ENCODE assay signal across 8 mouse cellular contexts in the genomic region with DNA sequence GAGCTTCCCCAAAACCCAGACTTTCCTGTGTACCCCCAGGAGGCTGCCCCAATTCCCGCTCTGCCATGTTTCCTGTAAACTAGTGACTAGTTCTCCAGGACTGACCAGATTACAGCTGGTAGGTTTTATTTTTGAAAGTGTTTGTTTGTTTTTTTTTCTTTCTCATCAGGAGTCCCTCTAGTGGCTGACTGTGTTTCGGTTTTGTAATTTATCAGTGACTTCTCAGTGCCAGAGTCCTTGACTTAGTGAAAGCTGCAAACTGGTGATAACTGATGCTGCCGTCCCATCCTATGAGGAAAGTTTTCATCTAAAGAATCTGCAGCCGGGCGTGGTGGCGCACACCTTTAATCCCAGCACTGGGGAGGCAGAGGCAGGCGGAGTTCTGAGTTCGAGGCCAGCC. TPM values are rescaled to one million over a fixed set of nuclear protein-coding genes. Genes with fewer than 3 reads are reported as not detected.
DNase-seq lines count a peak whose midpoint lies in the region; ATAC-seq and TF ChIP-seq lines count a peak whose summit lies in the region.

No protein-coding gene starts in this region.

- no peak for TF ChIP-seq RAD21 in MEL (IDR thresholded peaks at IDR 0.05; ENCODE audit: low read depth, low read length)

- peaks cover 19% of the 10 kb centered on the region for H3K4me1 ChIP-seq in kidney, embryonic 15.5 days
- peaks cover 6 to 33% of the 10 kb centered on the region in 2 experiments for H3K4me1 ChIP-seq in MEL (ENCODE audit: control insufficient read depth in 1 of 2, insufficient read depth in 2 of 2, low read length in 2 of 2)
- H3K4me1 ChIP-seq in embryonic facial prominence, embryonic 15.5 days = no peaks in the 10 kb centered on the region
- peaks cover 44% of the 10 kb centered on the region for H3K4me1 ChIP-seq in liver, postnatal 0 days (ENCODE audit: insufficient read depth)
- peaks cover 3% of the 10 kb centered on the region; the same call in 1 of the 2 replicates for H3K4me1 ChIP-seq in forebrain, embryonic 10.5 days

- no peak overlapping the region for H3K9ac ChIP-seq in kidney, embryonic 15.5 days
- no peak overlapping the region for H3K9ac ChIP-seq in MEL (ENCODE audit: control insufficient read depth, low read depth, low read length, poor library complexity, severe bottlenecking)
- no peak overlapping the region for H3K9ac ChIP-seq in embryonic facial prominence, embryonic 15.5 days
- H3K9ac ChIP-seq in liver, postnatal 0 days (replicated peaks) = peak overlapping the region; percentile 36; the same call in 1 of the 2 replicates

- no peak for TF ChIP-seq POLR2A in MEL (IDR thresholded peaks at IDR 0.05; ENCODE audit: control insufficient read depth in 1 of 2, insufficient read depth in 1 of 2, low read depth in 1 of 2, low read length in 2 of 2, poor library complexity in 1 of 2)

- DNase-seq in kidney, postnatal 14 days = no peak
- DNase-seq in MEL (ENCODE audit: low read depth, low spot score) = peak; percentile 69
- peak; percentile 58 for DNase-seq in liver, postnatal 0 days
- DNase-seq in thymus, postnatal 25 days = no peak
- no peak for DNase-seq in forebrain, embryonic 10.5 days (ENCODE audit: extremely low spot score, low spot score)
- no peak for DNase-seq in yolk sac, embryonic 10.5 days (ENCODE audit: low spot score)

- H3K36me3 ChIP-seq in kidney, embryonic 15.5 days = no peaks in the 10 kb centered on the region
- H3K36me3 ChIP-seq in MEL (ENCODE audit: control insufficient read depth in 1 of 2, insufficient read depth in 2 of 2, low read length in 2 of 2) = peaks cover 0 to 46% of the 10 kb centered on the region in 2 experiments; a peak in 3 of 4 replicates
- no peaks in the 10 kb centered on the region for H3K36me3 ChIP-seq in embryonic facial prominence, embryonic 15.5 days
- peaks cover 11% of the 10 kb centered on the region; the same call in 1 of the 2 replicates for H3K36me3 ChIP-seq in liver, postnatal 0 days (replicated peaks; ENCODE audit: insufficient read depth, low read length)
- no peaks in the 10 kb centered on the region for H3K36me3 ChIP-seq in forebrain, embryonic 10.5 days (replicated peaks)

- peak in 1 of 2 experiments; percentile 64; a peak in 1 of 4 replicates for TF ChIP-seq EP300 in MEL (IDR thresholded peaks at IDR 0.05; ENCODE audit: low read depth in 1 of 2, low read length in 2 of 2)
- TF ChIP-seq EP300 in liver, postnatal 0 days (IDR thresholded peaks at IDR 0.05; ENCODE audit: low read depth) = peak; percentile 97

- H3K27ac ChIP-seq in kidney, embryonic 15.5 days = peak overlapping the region; percentile 82
- no peak overlapping the region for H3K27ac ChIP-seq in MEL (ENCODE audit: control insufficient read depth, low read depth, low read length)
- H3K27ac ChIP-seq in embryonic facial prominence, embryonic 15.5 days (replicated peaks) = 0 out of 2 replicates have a peak overlapping the region, but pooled peaks have one; percentile 11
- peak overlapping the region; percentile 88 for H3K27ac ChIP-seq in liver, postnatal 0 days (ENCODE audit: low read depth)
- H3K27ac ChIP-seq in forebrain, embryonic 10.5 days = no peak overlapping the region

- H3K27me3 ChIP-seq in kidney, embryonic 15.5 days = no peaks in the 10 kb centered on the region
- H3K27me3 ChIP-seq in MEL (ENCODE audit: control insufficient read depth in 1 of 2, insufficient read depth in 2 of 2, low read length in 2 of 2) = no peaks in the 10 kb centered on the region
- H3K27me3 ChIP-seq in embryonic facial prominence, embryonic 15.5 days = no peaks in the 10 kb centered on the region
- no peaks in the 10 kb centered on the region for H3K27me3 ChIP-seq in liver, postnatal 0 days (ENCODE audit: insufficient read depth, low read length)
- no peaks in the 10 kb centered on the region for H3K27me3 ChIP-seq in forebrain, embryonic 10.5 days (ENCODE audit: poor library complexity, severe bottlenecking)

- H3K79me2 ChIP-seq in MEL (ENCODE audit: control insufficient read depth, insufficient read depth, low read length, poor library complexity) = peaks cover 4% of the 10 kb centered on the region; the same call in 1 of the 2 replicates

- no peak for ATAC-seq in kidney, embryonic 15.5 days (replicated peaks; ENCODE audit: low FRiP score)
- no peak for ATAC-seq in embryonic facial prominence, embryonic 15.5 days (ENCODE audit: insufficient number of reproducible peaks, low FRiP score, low TSS enrichment, low read depth)
- peak; percentile 87 for ATAC-seq in liver, postnatal 0 days

- TF ChIP-seq CTCF in MEL (IDR thresholded peaks at IDR 0.05 in 2 of 3, conservative IDR thresholded peaks at IDR 0.05 in 1 of 3; ENCODE audit: control insufficient read depth in 1 of 3, insufficient read depth in 1 of 3, low read depth in 2 of 3, low read length in 3 of 3, poor library complexity in 1 of 3, severe bottlenecking in 1 of 3) = peak in 1 of 3 experiments; percentile 40; a peak in 3 of 6 replicates
- TF ChIP-seq CTCF in liver, postnatal 0 days (IDR thresholded peaks at IDR 0.05; ENCODE audit: low read depth) = peak; percentile 66

- WGBS in kidney, embryonic 15.5 days = 84% methylated on average over 8 of the region's 8 CpGs
- WGBS in embryonic facial prominence, embryonic 15.5 days = 90% methylated on average over 8 of the region's 8 CpGs
- 51% methylated on average over 8 of the region's 8 CpGs for WGBS in liver, postnatal 0 days (ENCODE audit: insufficient replicate concordance)
- 90% methylated on average over 8 of the region's 8 CpGs for WGBS in forebrain, embryonic 10.5 days

- H3K4me3 ChIP-seq in kidney, embryonic 15.5 days (replicated peaks) = no peak overlapping the region
- H3K4me3 ChIP-seq in MEL (ENCODE audit: control insufficient read depth in 1 of 2, insufficient read depth in 1 of 2, low read depth in 2 of 2, low read length in 2 of 2) = no peak overlapping the region
- no peak overlapping the region for H3K4me3 ChIP-seq in embryonic facial prominence, embryonic 15.5 days (replicated peaks)
- H3K4me3 ChIP-seq in liver, postnatal 0 days (ENCODE audit: low read depth, low read length) = no peak overlapping the region
- H3K4me3 ChIP-seq in forebrain, embryonic 10.5 days = no peak overlapping the region

- peak overlapping the region; percentile 34 for H3K4me2 ChIP-seq in kidney, embryonic 15.5 days
- no peak overlapping the region for H3K4me2 ChIP-seq in embryonic facial prominence, embryonic 15.5 days (replicated peaks)
- H3K4me2 ChIP-seq in liver, postnatal 0 days (ENCODE audit: low read depth, low read length) = peak overlapping the region; percentile 47

- H3K9me3 ChIP-seq in kidney, embryonic 15.5 days (replicated peaks) = no peaks in the 10 kb centered on the region
- H3K9me3 ChIP-seq in MEL (replicated peaks; ENCODE audit: insufficient read depth, low read length) = no peaks in the 10 kb centered on the region
- no peaks in the 10 kb centered on the region for H3K9me3 ChIP-seq in embryonic facial prominence, embryonic 15.5 days (replicated peaks)
- H3K9me3 ChIP-seq in liver, postnatal 0 days (ENCODE audit: low read length) = no peaks in the 10 kb centered on the region
- H3K9me3 ChIP-seq in forebrain, embryonic 10.5 days = no peaks in the 10 kb centered on the region

TF ChIP-seq in MEL, 35 proteins besides CTCF, POLR2A, EP300 and RAD21:
- TF ChIP-seq CHD2 (IDR thresholded peaks at IDR 0.05; ENCODE audit: low read length) = no peak
- no peak for TF ChIP-seq NRF1 (IDR thresholded peaks at IDR 0.05; ENCODE audit: insufficient read depth, low read depth, low read length, poor library complexity, severe bottlenecking)
- no peak for TF ChIP-seq MYB (IDR thresholded peaks at IDR 0.05; ENCODE audit: low read depth, low read length)
- TF ChIP-seq MXI1 (IDR thresholded peaks at IDR 0.05; ENCODE audit: low read depth, low read length) = no peak
- TF ChIP-seq RCOR1 (IDR thresholded peaks at IDR 0.05; ENCODE audit: low read depth, low read length) = peak; percentile 54; the same call in 1 of the 2 replicates
- TF ChIP-seq UBTF (IDR thresholded peaks at IDR 0.05; ENCODE audit: borderline replicate concordance, insufficient read depth, low read depth, low read length) = no peak
- TF ChIP-seq GABPA (IDR thresholded peaks at IDR 0.05; ENCODE audit: low read depth, low read length) = no peak
- no peak for TF ChIP-seq JUND (IDR thresholded peaks at IDR 0.05; ENCODE audit: low read depth, low read length)
- TF ChIP-seq TAL1 (IDR thresholded peaks at IDR 0.05; ENCODE audit: low read length) = peak; percentile 61
- TF ChIP-seq GATA1 (IDR thresholded peaks at IDR 0.05; ENCODE audit: low read depth, low read length) = peak; percentile 59
- no peak for TF ChIP-seq CHD1 (IDR thresholded peaks at IDR 0.05; ENCODE audit: low read depth, low read length)
- peak; percentile 69; the same call in 1 of the 2 replicates for TF ChIP-seq TCF12 (IDR thresholded peaks at IDR 0.05; ENCODE audit: low read depth, low read length)
- TF ChIP-seq ETS1 (IDR thresholded peaks at IDR 0.05; ENCODE audit: low read depth, low read length) = peak; percentile 22; the same call in 1 of the 2 replicates
- TF ChIP-seq USF1 (IDR thresholded peaks at IDR 0.05; ENCODE audit: low read depth, low read length) = no peak
- peak; percentile 93 for TF ChIP-seq ZNF384 (IDR thresholded peaks at IDR 0.05; ENCODE audit: low read depth, low read length)
- no peak for TF ChIP-seq ELF1 (IDR thresholded peaks at IDR 0.05; ENCODE audit: low read depth, low read length)
- TF ChIP-seq SIN3A (IDR thresholded peaks at IDR 0.05; ENCODE audit: low read length) = peak; percentile 39; the same call in 1 of the 2 replicates
- no peak for TF ChIP-seq MYC (IDR thresholded peaks at IDR 0.05; ENCODE audit: low read depth, low read length)
- TF ChIP-seq MAX (IDR thresholded peaks at IDR 0.05; ENCODE audit: low read length) = no peak
- TF ChIP-seq MAZ (IDR thresholded peaks at IDR 0.05; ENCODE audit: low read depth, low read length) = no peak
- no peak for TF ChIP-seq POLR2AphosphoS2 (IDR thresholded peaks at IDR 0.05; ENCODE audit: low read length)

RNA-seq across cellular contexts. Expression of gene Atg14, which starts 54.8 kb away (rescaled TPM):
- polyA plus RNA-seq in kidney, embryonic 15.5 days (2015; fragmentation: Nextera tagmentation; extraction: Ambion mirVana) = 15.9 and 17.5 TPM in 2 replicates
- 2.5 and 3.1 TPM in 2 replicates for total RNA-seq in MEL (2012; rRNA removed)
- 1 to 10 TPM in 1 of 2 experiments, not detected in 1; 5.7 TPM for polyA plus RNA-seq in MEL (2012; ENCODE audit: insufficient read depth in 1 of 2, insufficient read length in 2 of 2, low read depth in 1 of 2, low replicate concordance in 2 of 2, missing spikeins in 1 of 2)
- polyA plus RNA-seq in embryonic facial prominence, embryonic 15.5 days (2015; fragmentation: Nextera tagmentation; extraction: Ambion mirVana) = 17.0 and 17.2 TPM in 2 replicates
- 5.6 and 6.3 TPM in 2 replicates for polyA plus RNA-seq in liver, postnatal 0 days (2015; fragmentation: Nextera tagmentation; extraction: Ambion mirVana)
- polyA plus RNA-seq in forebrain, embryonic 10.5 days (2016; fragmentation: Nextera tagmentation; extraction: Ambion mirVana) = 16.3 and 16.5 TPM in 2 replicates

Comparison
In these comparisons a context has a peak if more than half of its experiments do, and no peak if none do; other contexts are left out.
1. H3K27ac ChIP-seq: peak in kidney, embryonic 15.5 days (single experiment), embryonic facial prominence, embryonic 15.5 days (single experiment) and liver, postnatal 0 days (single experiment); none in MEL (single experiment) and forebrain, embryonic 10.5 days (single experiment).
2. DNase-seq: peak in MEL (single experiment) and liver, postnatal 0 days (single experiment); none in kidney, postnatal 14 days (single experiment), thymus, postnatal 25 days (single experiment), forebrain, embryonic 10.5 days (single experiment) and yolk sac, embryonic 10.5 days (single experiment).